In genomic region chr2:162814205-162814604, GRCm38 (mm10) we compare ENCODE assay signal across 8 mouse cellular contexts.
DNase-seq lines count a peak whose midpoint lies in the region; ATAC-seq and TF ChIP-seq lines count a peak whose summit lies in the region.

No protein-coding gene starts in this region.

- peak; percentile 29; the same call in 1 of the 2 replicates for TF ChIP-seq CTCF in forebrain, postnatal 0 days (IDR thresholded peaks at IDR 0.05; ENCODE audit: low read depth)

- H3K4me3 ChIP-seq in forebrain, postnatal 0 days (ENCODE audit: low read depth, low read length): no peak overlapping the region
- no peak overlapping the region for H3K4me3 ChIP-seq in forebrain, embryonic 13.5 days
- no peak overlapping the region for H3K4me3 ChIP-seq in embryonic facial prominence, embryonic 11.5 days (ENCODE audit: low read depth, low read length)

- H3K9ac ChIP-seq in forebrain, postnatal 0 days: no peak overlapping the region
- H3K9ac ChIP-seq in forebrain, embryonic 13.5 days: no peak overlapping the region
- no peak overlapping the region for H3K9ac ChIP-seq in embryonic facial prominence, embryonic 11.5 days (replicated peaks; ENCODE audit: low read length)

- no peak overlapping the region for H3K4me2 ChIP-seq in forebrain, postnatal 0 days (ENCODE audit: low read depth)
- no peak overlapping the region for H3K4me2 ChIP-seq in forebrain, embryonic 13.5 days
- H3K4me2 ChIP-seq in embryonic facial prominence, embryonic 11.5 days (ENCODE audit: low read depth, low read length): no peak overlapping the region

- H3K9me3 ChIP-seq in forebrain, postnatal 0 days (ENCODE audit: low read length): no peaks in the 10 kb centered on the region
- H3K9me3 ChIP-seq in forebrain, embryonic 13.5 days (replicated peaks): no peaks in the 10 kb centered on the region
- H3K9me3 ChIP-seq in embryonic facial prominence, embryonic 11.5 days (replicated peaks; ENCODE audit: control insufficient read depth, low read length): no peaks in the 10 kb centered on the region

- H3K4me1 ChIP-seq in forebrain, postnatal 0 days (ENCODE audit: insufficient read depth): no peaks in the 10 kb centered on the region
- no peaks in the 10 kb centered on the region for H3K4me1 ChIP-seq in forebrain, embryonic 13.5 days
- H3K4me1 ChIP-seq in embryonic facial prominence, embryonic 11.5 days (ENCODE audit: control insufficient read depth, insufficient read depth, low read length): no peaks in the 10 kb centered on the region

- H3K36me3 ChIP-seq in forebrain, postnatal 0 days (ENCODE audit: insufficient read depth): no peaks in the 10 kb centered on the region
- H3K36me3 ChIP-seq in forebrain, embryonic 13.5 days (ENCODE audit: poor library complexity, severe bottlenecking): no peaks in the 10 kb centered on the region
- H3K36me3 ChIP-seq in embryonic facial prominence, embryonic 11.5 days (replicated peaks; ENCODE audit: control insufficient read depth, insufficient read depth, low read depth, low read length): no peaks in the 10 kb centered on the region

- H3K27ac ChIP-seq in forebrain, postnatal 0 days (ENCODE audit: low read depth, low read length): no peak overlapping the region
- H3K27ac ChIP-seq in forebrain, embryonic 13.5 days: no peak overlapping the region
- no peak overlapping the region for H3K27ac ChIP-seq in embryonic facial prominence, embryonic 11.5 days (replicated peaks; ENCODE audit: low read depth, low read length)

- DNase-seq in forebrain, postnatal 0 days: no peak
- peak; percentile 17 for DNase-seq in ovary, postnatal 36 days (ENCODE audit: low spot score)
- no peak for DNase-seq in ovary, adult 18-20 months (ENCODE audit: low spot score)
- peak; percentile 12 for DNase-seq in embryonic facial prominence, embryonic 11.5 days (ENCODE audit: low spot score)
- DNase-seq in mesoderm, embryonic 11.5 days (ENCODE audit: low read depth, low spot score): peak; percentile 29
- no peak for DNase-seq in Muller cell, postnatal 12 days (ENCODE audit: inconsistent ontology term)
- DNase-seq in gastrocnemius, postnatal 36 days: no peak

- no peak for ATAC-seq in forebrain, postnatal 0 days
- no peak for ATAC-seq in forebrain, embryonic 13.5 days
- no peak for ATAC-seq in embryonic facial prominence, embryonic 11.5 days (replicated peaks; ENCODE audit: insufficient number of reproducible peaks, low FRiP score, low TSS enrichment, low read depth)

- intact Hi-C loops in gastrocnemius, postnatal 36 days (cut with DNase I): no loop called here

- H3K27me3 ChIP-seq in forebrain, postnatal 0 days (ENCODE audit: insufficient read depth, low read length): no peaks in the 10 kb centered on the region
- no peaks in the 10 kb centered on the region for H3K27me3 ChIP-seq in forebrain, embryonic 13.5 days
- H3K27me3 ChIP-seq in embryonic facial prominence, embryonic 11.5 days (ENCODE audit: control insufficient read depth, insufficient read depth, low read length): no peaks in the 10 kb centered on the region

- 44% methylated on average over 2 of the region's 2 CpGs for WGBS in forebrain, postnatal 0 days
- WGBS in forebrain, embryonic 13.5 days: 33% methylated on average over 2 of the region's 2 CpGs
- 44% methylated on average over 2 of the region's 2 CpGs for WGBS in embryonic facial prominence, embryonic 11.5 days

Comparison
In these comparisons a context has a peak if more than half of its experiments do, and no peak if none do; other contexts are left out.
1. DNase-seq: peak in ovary, postnatal 36 days (single experiment), embryonic facial prominence, embryonic 11.5 days (single experiment) and mesoderm, embryonic 11.5 days (single experiment); none in forebrain, postnatal 0 days (single experiment), ovary, adult 18-20 months (single experiment), Muller cell, postnatal 12 days (single experiment) and gastrocnemius, postnatal 36 days (0 of 2).